Mouse (Mus musculus): ENCODE measurements around the gene Msl2.

DNA sequence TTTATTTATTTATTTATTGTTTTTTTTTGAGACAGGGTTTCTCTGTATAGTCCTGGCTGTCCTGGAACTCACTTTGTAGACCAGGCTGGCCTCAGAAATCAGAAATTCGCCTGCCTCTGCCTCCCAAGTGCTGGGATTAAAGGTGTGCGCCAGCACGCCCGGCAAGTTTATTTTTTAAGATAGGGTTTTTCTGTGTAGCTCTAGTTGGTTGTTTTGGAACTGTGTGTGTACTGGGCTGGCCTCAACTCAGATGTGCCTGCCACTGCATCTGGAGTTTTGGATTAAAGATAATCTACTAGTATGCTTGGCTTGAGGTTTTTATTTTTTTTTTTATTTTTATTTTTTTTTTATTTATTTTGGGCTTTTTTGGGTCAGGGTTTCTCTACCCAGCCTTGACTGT, 21.5 kb downstream of the Msl2 start:
- TF ChIP-seq CTCF (IDR thresholded peaks at IDR 0.05; ENCODE audit: borderline replicate concordance, insufficient read depth, low read depth, low read length) (no peak), POLR2A (IDR thresholded peaks at IDR 0.05; ENCODE audit: borderline replicate concordance, insufficient read depth, low read length) (no peak)
